Mouse (Mus musculus) ES-Bruce4 (cell line): ENCODE data around the gene Traf1. TPM values are rescaled to one million over a fixed set of nuclear protein-coding genes. Genes with fewer than 3 reads are reported as not detected.
A peak's percentile ranks its signal among the peaks of the same experiment; 100 is the strongest.

Experiments used
- H3K27ac ChIP-seq: 2 replicates; pipeline ENCODE4 v1.5.1; 2012; ENCODE audit warnings: low read length, inconsistent platforms; ENCODE audit not compliant: insufficient read depth
- H3K27me3 ChIP-seq: 2 replicates; pipeline ENCODE4 v1.6.1; 2012; ENCODE audit warnings: mild to moderate bottlenecking, low read length, inconsistent platforms; ENCODE audit not compliant: control insufficient read depth, poor library complexity, insufficient read depth, severe bottlenecking
- H3K36me3 ChIP-seq: 2 replicates; pipeline ENCODE4 v1.6.1; 2012; ENCODE audit warnings: inconsistent platforms, mild to moderate bottlenecking, low read length, moderate library complexity; ENCODE audit not compliant: control insufficient read depth, poor library complexity, insufficient read depth, severe bottlenecking
- H3K4me1 ChIP-seq: one replicate; pipeline ENCODE4 v1.8.1; 2011; ENCODE audit warnings: low read length; ENCODE audit not compliant: control insufficient read depth, insufficient read depth
- H3K4me3 ChIP-seq: 2 replicates; pipeline ENCODE4 v1.5.1; 2011; ENCODE audit warnings: low read depth, mild to moderate bottlenecking, low read length
- H3K9ac ChIP-seq: 2 replicates; pipeline ENCODE4 v1.6.1; 2012; ENCODE audit warnings: low read depth, mild to moderate bottlenecking, inconsistent platforms; ENCODE audit not compliant: poor library complexity, severe bottlenecking
- H3K9me3 ChIP-seq: replicated peaks from 2 replicates; pipeline ENCODE4 v1.6.1; 2012; ENCODE audit warnings: mild to moderate bottlenecking, low read length, inconsistent platforms; ENCODE audit not compliant: control insufficient read depth, poor library complexity, insufficient read depth, severe bottlenecking
- CTCF ChIP-seq: IDR thresholded peaks from one replicate; pipeline ENCODE4 v1.8.1; 2011; ENCODE audit warnings: low read depth, low read length
- EP300 ChIP-seq: IDR thresholded peaks from 2 replicates; pipeline ENCODE4 v1.6.1; 2011; ENCODE audit warnings: low read depth, low read length; ENCODE audit not compliant: insufficient read depth
- POLR2A ChIP-seq: IDR thresholded peaks from one replicate; pipeline ENCODE4 v1.8.1; 2011; ENCODE audit warnings: low read length; ENCODE audit not compliant: insufficient read depth
- polyA plus RNA-seq: library from polyadenylated mRNA; stranded (reverse); fragments of >200 nt; gene quantifications from 2 replicates; pipeline ENCODE4 v1.2.4, GENCODE M21; 2011; ENCODE audit warnings: low read depth; ENCODE audit not compliant: missing spikeins, insufficient read depth, insufficient read length

The Traf1 gene
- polyA plus RNA-seq, 1 experiment = 1.2 TPM

DNA sequence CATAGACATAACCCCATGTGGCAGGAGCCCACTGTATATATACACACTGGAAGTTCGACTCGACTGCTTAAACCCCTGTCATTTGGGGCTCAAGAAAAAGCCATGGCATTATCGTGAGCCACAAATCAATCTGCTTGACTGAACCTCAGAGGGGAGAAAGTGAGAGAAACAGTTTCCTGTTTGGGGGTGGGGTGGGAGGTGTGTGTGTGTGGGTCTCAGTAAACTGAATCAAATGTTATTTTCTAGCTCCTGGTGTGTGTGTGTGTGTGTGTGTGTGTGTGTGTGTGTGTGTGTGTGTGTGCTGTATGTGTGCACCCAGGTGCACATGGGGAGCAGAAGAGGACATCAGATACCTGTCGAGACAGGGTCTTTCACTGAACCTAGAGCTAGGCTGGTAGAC, 8.6 kb downstream of the Traf1 start:
- Histone ChIP-seq H3K9ac (no peak overlapping the region), H3K36me3 (no peaks in the 10 kb centered on the region), H3K27me3 (no peaks in the 10 kb centered on the region), H3K4me3 (no peak overlapping the region), H3K4me1 (no peaks in the 10 kb centered on the region), H3K9me3 (no peaks in the 10 kb centered on the region), H3K27ac (no peak overlapping the region)
- TF ChIP-seq EP300 (no peak), CTCF (no peak), POLR2A (no peak)

DNA sequence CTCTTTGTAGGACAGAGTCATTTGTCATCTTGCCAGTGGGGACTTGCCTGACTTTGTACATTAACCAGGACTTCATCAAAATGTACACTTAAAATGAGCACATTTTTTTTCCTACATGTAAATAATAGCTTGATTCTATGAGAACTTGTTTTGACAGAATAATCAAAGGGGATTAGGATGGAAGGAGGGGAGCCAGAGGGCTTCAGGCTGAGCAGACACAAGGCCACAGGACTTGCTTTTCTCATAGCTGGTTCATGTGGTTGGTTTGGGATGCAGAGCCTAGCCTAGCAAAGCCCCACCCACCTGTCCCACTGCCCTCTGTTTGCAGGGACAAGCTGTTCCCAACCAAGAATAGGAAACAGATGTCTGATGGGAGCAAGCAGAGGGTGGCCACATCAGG, 10.1 kb downstream of the Traf1 start:
- Histone ChIP-seq H3K4me1 (peaks cover under 1% of the 10 kb centered on the region), H3K27me3 (no peaks in the 10 kb centered on the region), H3K9ac (no peak overlapping the region), H3K27ac (no peak overlapping the region), H3K4me3 (no peak overlapping the region), H3K36me3 (no peaks in the 10 kb centered on the region), H3K9me3 (no peaks in the 10 kb centered on the region)
- TF ChIP-seq CTCF = no peak
- no peak for TF ChIP-seq EP300
- TF ChIP-seq POLR2A = no peak

DNA sequence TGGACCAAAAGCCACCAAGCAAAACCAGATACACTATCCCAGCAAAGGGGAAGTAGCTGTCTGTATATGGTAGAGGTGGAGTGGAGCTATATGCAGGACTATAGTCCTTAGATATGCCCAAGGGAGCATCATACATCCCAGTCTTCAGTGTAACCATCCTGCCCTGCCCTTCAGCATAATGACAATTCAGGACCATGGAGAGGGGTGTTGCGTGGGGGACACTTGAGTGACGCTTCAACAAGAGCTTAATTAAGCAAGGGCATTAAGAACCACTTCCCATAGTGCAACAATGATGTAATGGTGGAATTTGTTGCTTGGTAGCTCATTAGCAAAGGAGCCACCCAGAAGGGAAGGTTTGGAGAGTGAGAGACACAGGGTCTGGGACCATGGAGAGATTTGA, 12.9 kb downstream of the Traf1 start:
- no peak overlapping the region for H3K4me3 ChIP-seq
- TF ChIP-seq CTCF = no peak
- TF ChIP-seq POLR2A = no peak
- no peak for TF ChIP-seq EP300
- no peak overlapping the region for H3K27ac ChIP-seq
- peaks cover 6% of the 10 kb centered on the region for H3K4me1 ChIP-seq
- H3K9me3 ChIP-seq = no peaks in the 10 kb centered on the region
- H3K9ac ChIP-seq = no peak overlapping the region
- H3K36me3 ChIP-seq = no peaks in the 10 kb centered on the region
- H3K27me3 ChIP-seq = no peaks in the 10 kb centered on the region

DNA sequence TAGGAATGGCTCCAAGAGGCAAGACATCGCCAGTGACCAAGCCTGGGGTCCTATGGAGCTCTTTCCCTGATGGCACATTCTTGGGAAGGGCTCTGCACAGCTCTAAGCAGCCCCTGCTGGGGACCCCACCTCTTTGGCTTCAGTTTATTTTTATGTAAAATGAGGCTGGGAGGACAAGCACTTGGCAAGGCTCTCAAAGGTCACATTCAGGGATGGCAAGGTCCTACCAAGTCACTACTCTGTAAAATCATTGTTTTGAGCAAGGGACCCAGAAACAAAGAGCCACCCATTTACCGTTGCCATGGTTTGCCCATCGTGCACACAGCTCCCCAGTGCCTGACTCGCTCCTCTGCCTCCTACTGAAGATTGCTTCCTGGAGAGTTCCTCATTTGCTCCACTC, 15.5 kb downstream of the Traf1 start:
- TF ChIP-seq POLR2A = no peak
- no peak for TF ChIP-seq CTCF
- 0 out of 2 replicates have a peak, but pooled peaks have one; percentile 44 for TF ChIP-seq EP300
- Histone ChIP-seq H3K36me3 (no peaks in the 10 kb centered on the region), H3K9me3 (no peaks in the 10 kb centered on the region), H3K9ac (no peak overlapping the region), H3K4me3 (no peak overlapping the region), H3K27me3 (no peaks in the 10 kb centered on the region), H3K4me1 (peaks cover 12% of the 10 kb centered on the region), H3K27ac (no peak overlapping the region)

DNA sequence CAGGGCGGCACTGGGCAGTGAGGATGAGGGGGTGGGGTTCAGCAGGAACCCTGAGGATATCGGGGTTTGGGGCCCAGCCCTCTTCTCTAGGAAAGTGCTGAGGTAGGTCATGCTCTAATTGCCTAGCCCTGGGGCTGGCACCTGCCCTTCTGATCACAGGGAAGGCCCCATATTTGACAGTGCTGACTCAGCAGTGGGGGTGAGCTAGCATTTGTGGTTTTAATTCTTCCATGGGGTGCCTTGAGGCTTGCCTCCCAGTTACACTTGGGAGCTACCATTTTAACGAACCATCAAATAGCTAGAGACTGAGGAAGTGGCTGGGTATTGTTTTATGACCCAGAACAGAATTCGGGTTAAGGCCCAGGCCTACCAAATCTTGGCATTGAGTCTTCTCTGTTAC, 16.0 kb downstream of the Traf1 start:
- H3K36me3 ChIP-seq = no peaks in the 10 kb centered on the region
- TF ChIP-seq POLR2A (no peak), CTCF (no peak), EP300 (no peak)
- peaks cover 13% of the 10 kb centered on the region for H3K4me1 ChIP-seq
- no peak overlapping the region for H3K4me3 ChIP-seq
- H3K27ac ChIP-seq = no peak overlapping the region
- no peaks in the 10 kb centered on the region for H3K27me3 ChIP-seq
- H3K9me3 ChIP-seq = no peaks in the 10 kb centered on the region
- no peak overlapping the region for H3K9ac ChIP-seq

DNA sequence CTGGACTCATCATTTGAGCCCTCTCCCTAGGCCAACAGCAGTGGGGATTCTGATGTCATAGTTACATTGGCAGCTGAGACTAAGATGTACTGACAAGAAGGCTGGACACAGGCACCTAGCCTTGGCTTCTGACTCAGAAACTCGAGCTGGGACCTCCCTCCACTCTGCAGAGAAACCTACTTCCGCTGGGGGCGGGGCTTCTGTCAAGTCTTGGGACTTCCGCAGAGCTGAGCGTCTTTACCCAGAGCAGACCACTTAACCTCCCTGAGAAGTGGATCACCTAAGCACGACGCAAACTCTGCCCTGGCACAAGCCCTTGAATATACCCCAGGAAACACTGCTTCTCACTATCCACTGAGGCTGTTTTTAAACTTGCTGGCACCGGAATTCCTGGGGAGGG, 16.8 kb downstream of the Traf1 start:
- H3K9ac ChIP-seq = no peak overlapping the region
- peaks cover 13% of the 10 kb centered on the region for H3K4me1 ChIP-seq
- no peak overlapping the region for H3K27ac ChIP-seq
- no peak overlapping the region for H3K4me3 ChIP-seq
- no peaks in the 10 kb centered on the region for H3K36me3 ChIP-seq
- no peaks in the 10 kb centered on the region for H3K9me3 ChIP-seq
- no peaks in the 10 kb centered on the region for H3K27me3 ChIP-seq
- TF ChIP-seq POLR2A (peak; percentile 18), CTCF (no peak)
